Mouse (Mus musculus) olfactory bulb, adult 2 months (tissue): ENCODE measurements around the gene Mmp11.
"Not testable (repeated sequence)": the region's sequence is repeated elsewhere in the genome, so short reads cannot be mapped to it uniquely, and the experiment has no call there.

ENCODE experiments used
- CTCF ChIP-seq: fragments of 200-500 bp; IDR thresholded peaks from 2 replicates; pipeline ENCODE4 v1.5.1; 2012; ENCODE audit warnings: low read depth, mild to moderate bottlenecking, low read length, moderate library complexity; ENCODE audit not compliant: insufficient read depth
- POLR2A ChIP-seq: fragments of 200-500 bp; IDR thresholded peaks from 2 replicates; pipeline ENCODE4 v1.6.1; 2012; ENCODE audit warnings: mild to moderate bottlenecking, low read depth, low read length, moderate library complexity; ENCODE audit not compliant: insufficient read depth

GRCm38 (mm10) chr10:75887504-75887903 lies 48.8 kb downstream of the Mmp11 start:
- TF ChIP-seq CTCF, POLR2A: not testable (repeated sequence)
